Mouse (Mus musculus) kidney, adult 11 months (tissue): ENCODE results near the gene Pfdn5.
"Not testable (repeated sequence)": the region's sequence is repeated elsewhere in the genome, so short reads cannot be mapped to it uniquely, and the experiment has no call there.

Source experiments
- DNase-seq: peaks from one replicate; pipeline ENCODE4 v3.0.0; 2022

Gene Pfdn5

DNA sequence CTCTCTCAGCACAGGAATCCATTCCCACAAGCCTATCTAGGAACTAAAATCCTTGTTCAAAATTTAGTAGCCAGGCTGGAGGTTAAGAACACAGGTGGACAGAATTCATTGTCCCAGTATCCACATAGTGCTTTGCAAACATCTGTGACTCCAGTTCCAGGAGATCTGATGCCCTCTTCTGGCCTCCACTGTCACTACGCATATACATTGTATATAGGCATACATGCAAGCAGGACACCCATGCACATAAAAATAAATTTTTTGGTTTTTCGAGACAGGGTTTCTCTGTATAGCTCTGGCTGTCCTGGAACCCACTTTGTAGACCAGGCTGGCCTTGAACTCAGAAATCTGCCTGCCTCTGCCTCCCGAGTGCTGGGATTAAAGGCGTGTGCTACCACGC is 10.0 kb downstream of the Pfdn5 start:
- not testable (repeated sequence) for DNase-seq

DNA sequence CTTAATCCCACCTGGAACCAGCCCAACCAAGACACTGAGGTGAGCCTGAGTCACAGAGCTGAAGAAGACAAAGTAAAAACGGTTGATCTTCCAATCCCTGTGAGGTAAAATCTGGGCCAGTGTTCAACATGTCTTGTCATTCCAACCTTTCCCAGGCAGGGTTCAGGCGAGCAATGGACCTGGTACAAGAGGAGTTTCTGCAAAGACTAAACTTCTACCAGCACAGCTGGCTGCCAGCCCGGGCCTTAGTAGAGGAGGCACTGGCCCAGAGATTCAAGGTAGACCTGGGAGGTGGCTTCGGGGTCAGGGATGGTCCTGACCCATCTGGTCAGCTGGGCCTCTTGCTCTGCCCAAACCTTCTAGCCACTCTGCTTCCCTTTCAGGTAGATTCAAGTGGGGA is 11.0 kb downstream of the Pfdn5 start:
- DNase-seq: peak; percentile 57

DNA sequence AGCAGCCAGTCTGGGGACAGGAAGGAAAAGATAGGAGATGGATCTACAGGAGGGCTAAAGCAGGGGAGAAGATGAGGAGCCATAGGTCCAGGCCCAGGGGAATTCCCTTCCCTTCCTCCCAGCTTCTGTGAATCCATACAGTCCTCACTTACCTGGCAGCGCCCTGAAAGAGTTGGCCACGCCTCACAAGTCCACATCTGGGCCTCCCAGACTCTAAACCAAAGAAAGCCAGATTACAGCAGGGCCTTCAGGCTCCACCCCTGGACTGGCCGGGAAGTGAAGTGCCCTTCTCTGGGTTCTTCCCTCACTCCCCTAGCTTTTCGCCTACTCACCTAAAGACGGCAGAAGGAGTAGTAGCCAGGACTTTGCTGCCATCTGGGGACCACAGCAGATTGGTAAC is 13.7 kb downstream of the Pfdn5 start:
- DNase-seq: no peak

DNA sequence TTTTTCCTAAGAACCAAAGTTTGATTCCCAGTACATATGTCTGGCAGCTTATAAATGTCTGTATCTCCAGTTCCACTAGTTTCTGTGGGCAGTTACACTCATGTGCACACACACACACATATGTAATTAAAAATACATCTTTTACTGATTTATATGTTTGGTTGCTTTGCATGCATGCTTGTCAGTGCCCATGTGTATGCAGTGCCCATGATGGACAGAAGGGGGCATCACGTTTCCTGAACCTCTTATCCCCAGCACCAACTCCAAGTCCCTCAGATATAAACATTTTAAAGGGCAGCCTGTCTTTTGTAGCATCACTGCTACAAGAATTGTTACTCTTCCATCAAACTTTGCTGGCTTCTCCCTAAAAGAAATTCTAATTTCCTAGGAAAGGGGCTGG is 15.7 kb downstream of the Pfdn5 start:
- DNase-seq: no peak

DNA sequence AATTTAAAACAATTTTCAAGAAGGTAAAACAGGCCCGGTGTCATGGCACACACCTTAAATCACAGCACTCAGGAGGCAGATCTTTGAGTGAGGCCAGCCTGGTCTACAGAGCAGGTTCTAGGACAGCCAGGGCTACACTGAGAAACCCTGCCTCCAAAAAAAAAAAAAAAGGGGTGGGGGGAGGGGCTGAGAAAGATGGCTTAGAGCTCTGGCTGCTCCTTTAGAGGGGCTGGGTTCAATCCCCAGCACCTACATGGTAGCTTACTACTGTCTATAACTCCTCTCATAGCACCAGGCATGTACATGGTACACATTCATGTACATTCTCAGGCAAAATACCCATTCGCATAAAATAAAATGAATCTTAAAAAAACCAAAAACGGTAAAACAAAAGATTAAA is 18.6 kb downstream of the Pfdn5 start:
- DNase-seq: no peak

DNA sequence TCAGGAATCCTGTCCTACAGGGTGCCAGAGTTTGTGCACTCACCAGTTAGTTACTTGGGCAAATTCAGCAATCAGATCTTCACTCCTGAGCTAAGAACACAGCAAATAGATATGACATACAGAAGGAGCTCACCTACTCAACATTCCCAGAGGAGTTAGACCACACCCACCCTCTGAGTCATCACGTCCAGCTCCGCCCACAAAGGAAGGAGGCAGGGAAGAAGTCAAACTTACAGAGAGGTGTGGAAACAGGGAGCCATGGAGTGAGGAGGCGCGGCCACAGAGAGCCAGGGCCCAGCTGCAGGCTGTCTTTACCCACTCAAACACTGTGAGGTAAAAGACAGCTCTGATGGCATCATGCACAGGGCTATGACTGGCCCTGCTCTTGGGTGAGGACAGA is 20.5 kb downstream of the Pfdn5 start:
- DNase-seq: no peak

DNA sequence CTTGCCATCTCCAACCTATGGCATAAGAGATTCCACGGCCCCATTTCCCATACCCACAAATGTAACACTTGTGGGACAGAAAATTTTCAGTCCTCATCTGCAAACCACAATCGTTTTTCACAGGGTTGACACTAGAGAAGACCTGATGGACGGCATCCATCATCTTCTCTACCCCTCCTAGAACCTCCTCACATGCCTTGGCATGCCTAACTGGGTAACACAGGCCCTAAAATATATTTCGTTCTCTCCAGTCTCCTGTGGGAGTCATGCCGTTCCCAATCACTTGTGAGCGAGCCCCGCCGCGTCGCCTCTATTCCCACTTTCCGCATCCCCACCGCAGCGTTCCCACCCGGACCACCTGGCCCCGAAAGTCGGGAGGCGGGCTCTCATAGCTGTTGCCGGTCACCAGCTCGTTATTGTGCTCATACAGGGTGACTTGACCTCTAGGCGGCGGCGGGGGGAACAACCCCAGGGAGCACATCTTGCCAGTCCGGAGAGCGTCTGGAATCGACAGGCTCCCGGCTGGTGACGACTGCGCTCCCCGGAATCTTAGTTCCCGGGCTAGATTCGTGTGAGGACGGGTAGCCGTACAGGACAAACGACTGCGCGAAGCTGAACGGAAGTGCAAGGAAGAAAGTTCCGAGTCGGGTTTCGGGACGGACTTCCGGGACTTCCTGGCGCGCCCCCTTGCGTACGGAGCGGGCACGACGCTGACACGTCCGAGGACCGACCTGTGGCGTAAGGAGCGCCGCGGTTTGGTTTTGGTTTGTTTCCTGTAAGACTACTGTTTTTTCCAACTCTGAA is 24.4 kb downstream of the Pfdn5 start, which contains the start of gene Aaas:
Gene Aaas (minus strand): TSS at position 634 of the 804 bp plus-strand sequence.
- peak; percentile 91 for DNase-seq

DNA sequence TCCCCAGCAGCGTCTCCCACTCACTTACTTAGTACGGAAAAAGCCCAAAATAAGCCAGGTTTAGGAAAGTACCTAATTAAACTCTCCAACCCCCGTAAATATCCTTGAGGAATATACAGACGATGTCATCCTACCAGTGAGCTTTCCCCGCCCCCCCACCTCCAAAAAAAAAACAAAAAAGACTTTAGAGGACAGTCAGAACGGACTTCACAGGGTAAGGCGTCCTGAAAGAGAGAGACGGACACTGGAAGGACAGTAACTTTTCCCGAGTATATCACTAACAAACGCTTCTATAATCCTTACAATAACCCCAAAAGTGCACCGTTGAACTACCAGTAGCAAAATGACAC is 25.0 kb downstream of the Pfdn5 start:
- no peak for DNase-seq

DNA sequence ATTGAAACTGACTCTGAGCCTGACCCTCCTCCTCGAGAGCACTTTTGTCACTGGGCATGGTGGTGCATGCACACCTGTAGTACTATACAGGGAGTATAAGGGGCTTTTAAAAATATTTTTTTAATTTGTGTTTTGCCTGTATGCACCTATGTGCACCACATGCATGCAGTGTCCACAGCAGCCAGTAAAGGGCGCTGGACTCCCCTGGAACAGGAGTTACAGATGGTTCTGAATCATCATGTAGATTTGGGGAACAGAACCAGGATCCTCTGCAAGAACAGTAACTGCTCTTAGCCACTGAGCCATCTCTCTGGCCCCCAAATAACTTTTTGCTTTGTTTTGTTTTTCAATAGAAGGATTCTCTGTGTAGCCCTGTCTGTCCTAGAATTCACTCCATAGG is 26.3 kb downstream of the Pfdn5 start:
- no peak for DNase-seq

DNA sequence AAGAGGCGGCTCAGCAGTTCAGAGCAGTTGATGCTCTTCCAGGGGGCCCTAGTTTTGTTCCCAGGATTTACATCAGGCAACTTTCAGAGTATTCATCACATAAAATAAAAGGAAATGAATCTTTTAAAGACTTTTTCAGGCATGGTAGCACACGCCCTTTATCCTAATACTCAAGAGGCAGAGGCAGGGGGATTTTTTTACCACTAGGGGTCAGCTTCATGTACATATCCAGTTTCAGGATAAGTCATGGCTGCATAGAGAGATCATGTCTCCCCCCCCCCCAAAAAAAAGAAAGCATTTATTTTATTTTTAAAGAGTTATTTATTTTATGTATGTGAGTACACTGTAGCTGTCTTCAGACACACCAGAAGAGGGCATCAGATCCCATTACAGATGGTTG is 28.1 kb downstream of the Pfdn5 start:
- no peak for DNase-seq

DNA sequence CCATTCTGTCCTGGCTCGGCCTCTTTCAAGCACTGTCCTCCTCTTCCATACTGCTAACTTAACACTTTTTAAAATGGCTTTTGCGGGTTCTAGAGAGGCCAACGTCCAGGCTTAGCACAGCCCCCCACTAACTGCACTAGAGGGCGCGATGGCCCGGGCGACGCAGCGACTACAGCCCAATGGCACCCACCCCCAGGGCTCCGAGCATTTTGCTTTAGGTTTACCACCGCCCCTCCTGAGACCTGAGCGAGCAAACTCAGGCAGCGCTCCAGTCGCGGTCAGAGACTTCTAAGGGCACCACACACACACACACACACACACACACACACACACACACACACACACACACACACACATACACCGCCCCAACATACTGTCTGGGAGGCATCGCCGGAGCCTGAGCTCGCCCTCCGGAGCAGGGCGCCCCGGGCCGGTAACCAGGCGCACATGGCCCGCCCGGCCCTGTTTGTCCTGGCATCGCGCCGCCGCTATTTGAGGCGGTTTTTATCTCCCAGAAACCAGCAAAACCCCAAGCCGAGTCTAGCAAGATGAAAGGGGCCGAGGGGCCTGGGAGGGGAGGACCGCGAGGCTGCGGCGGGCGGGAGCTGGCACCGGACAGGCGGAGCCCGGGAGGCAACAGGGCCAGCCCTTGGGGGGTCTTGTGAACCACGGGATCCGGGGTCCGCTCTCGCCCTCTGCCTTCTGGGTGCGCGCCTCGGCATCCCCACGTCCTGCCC is 29.4 kb downstream of the Pfdn5 start:
- DNase-seq: peak; percentile 31

DNA sequence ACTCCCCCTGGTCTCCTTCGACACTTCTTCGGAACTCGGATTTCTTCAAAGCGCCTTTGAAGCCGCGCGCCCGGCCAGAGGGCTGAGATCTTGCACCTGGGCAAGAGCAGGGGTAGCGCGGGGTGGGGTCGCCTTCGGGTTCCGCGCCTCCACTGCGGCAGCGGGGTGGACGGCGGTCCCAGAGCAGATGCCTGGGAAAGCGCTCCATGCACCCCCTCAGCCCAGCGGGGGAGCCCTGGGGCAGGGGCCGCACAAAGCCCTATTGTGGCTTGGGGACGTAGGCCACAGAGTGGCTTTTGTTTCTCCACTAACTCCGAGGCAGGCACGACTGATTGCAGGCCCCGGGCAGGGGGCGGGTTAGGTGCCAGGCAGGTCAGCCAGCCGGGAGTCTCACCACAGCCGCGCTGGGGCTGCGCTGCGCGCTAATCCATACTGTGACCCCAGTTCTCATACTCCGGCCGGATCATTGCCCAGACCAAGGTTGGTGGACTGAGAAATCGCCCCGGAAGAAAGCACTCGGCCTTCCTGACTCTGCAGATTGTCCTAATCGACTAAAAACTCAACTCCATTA is 30.0 kb downstream of the Pfdn5 start:
- DNase-seq: peak; percentile 66

DNA sequence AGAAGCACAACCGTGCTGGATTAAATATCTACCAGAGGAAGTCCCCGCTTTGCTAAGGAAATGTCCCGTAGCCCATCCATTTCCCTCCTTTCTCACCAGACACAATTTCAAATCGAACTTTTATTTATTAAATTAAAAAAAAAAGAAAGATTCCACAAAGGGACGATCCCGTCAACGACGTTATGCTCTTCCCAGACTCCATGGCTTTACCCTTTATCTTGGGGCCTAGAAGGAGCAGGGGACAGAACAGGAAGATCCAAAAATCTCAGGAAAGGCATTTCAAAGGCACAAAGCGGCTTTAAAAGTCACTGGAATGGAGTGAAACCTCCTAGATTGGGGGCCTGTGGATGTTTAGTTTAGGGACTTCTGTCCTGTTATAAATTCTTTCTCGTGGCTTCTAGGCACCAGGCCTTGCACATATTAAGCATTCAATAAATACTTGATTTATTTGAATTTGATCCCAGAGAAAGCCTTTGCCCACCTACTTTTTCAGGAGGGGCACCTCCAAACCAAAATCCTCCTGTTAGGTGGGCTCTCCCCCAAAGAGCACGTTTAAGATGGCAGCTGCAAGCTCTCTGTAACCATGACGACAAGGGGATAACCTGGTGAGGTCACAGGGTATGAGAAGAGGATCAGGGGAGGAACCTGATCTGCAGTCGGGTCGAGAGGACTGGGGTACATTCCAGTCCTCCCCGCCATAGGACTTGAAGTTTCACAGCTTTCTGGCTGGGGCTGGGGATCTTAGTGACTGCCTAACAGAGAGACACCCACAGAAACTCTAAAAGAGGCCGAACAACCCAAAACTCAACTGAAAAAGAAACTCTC is 30.8 kb downstream of the Pfdn5 start:
- DNase-seq: no peak

DNA sequence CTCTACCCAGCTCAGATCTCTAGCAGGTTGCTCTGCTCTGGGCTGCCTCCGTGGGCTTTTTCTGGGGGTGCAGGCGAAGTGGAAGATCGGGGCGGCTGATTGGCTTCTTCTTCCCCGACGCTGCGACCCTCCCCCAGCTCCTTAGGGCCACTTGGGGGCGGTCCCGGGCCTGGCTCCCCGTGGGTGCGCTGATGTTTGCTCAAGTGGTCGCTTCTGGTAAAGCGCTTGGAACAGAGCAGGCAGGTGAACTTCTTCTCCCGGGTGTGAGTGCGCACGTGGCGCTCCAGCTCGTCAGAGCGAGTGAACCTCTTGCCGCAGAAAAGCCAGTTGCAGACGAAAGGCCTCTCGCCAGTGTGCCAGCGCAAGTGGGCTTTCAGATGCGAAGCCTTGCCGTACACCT is 32.2 kb downstream of the Pfdn5 start:
- no peak for DNase-seq

DNA sequence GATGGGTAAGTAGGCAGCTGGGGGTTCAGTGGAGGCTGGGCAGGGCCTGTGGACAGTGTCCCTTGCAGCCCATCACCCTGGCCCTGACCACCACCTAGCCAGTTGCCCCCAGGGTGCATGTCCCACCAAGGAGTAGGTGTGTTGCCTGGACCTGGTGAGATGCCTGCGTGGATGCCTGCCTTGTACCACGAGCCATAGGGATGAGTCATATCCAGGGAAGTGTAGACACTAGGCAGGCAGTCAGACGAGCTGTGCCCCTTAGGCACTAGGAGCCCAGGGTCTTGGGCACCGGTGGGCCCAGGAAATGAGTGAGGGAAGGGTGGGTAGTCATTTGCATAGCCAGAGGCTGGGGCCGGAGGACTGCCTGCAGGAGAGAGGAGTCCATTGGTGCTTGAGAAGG is 32.9 kb downstream of the Pfdn5 start:
- no peak for DNase-seq

DNA sequence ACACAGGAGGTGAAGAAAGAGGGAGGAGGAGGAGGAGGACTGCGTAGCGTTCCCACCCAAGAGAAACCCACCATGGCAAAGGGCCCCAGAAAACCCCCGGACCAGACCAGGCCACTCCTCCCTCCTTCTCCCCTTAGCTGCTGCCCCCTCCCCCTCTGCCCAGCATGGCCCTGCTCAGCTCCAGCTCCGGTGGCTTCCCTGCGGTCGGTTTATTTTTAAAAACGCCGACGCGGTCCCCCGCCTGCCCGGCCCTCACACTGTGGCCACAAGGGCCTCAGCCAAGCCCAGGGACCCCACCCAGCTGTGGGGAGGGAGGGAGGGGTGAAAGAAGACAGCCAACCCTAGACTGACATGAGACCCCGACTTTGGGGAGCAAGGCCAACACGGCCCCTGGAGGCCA is 36.7 kb downstream of the Pfdn5 start:
- DNase-seq: no peak

DNA sequence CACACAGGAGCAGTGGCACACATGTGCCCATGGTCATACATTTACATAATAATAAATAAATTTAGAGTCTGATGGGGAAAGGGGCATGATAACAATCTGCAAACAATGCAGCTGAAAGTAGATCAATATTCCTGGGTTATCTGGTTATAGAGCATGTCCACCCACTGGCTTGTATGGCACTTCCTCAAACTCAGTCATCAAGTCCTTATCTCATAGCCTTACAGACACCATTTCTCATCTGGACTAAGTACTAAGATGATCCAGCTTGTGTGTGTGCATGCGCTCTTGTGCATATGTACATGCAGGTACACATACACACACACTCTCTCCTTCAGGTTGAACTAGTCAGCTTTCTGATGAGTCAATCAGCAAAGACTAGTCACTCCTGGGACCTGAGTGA is 38.8 kb downstream of the Pfdn5 start:
- DNase-seq: no peak

DNA sequence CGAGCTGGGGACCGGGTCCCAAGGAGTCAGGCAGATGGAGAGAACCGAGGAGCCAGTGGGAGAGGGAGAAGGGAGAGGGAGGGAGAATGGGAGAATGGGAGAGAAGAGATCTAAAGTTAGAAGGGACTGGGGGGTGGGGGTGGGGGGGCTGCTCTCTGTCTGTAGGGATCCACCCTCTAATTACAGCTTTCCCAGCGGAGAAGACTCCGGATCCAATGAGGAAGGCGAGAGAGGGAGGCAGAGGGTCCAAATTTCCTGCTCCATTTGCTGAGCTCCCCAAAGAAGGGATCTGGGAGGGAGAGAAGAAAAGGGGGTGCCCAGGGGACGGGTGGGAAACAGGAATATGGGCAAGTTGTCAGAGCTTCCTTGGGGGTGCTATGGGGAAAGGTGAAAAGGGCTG is 40.3 kb downstream of the Pfdn5 start:
- DNase-seq: no peak

DNA sequence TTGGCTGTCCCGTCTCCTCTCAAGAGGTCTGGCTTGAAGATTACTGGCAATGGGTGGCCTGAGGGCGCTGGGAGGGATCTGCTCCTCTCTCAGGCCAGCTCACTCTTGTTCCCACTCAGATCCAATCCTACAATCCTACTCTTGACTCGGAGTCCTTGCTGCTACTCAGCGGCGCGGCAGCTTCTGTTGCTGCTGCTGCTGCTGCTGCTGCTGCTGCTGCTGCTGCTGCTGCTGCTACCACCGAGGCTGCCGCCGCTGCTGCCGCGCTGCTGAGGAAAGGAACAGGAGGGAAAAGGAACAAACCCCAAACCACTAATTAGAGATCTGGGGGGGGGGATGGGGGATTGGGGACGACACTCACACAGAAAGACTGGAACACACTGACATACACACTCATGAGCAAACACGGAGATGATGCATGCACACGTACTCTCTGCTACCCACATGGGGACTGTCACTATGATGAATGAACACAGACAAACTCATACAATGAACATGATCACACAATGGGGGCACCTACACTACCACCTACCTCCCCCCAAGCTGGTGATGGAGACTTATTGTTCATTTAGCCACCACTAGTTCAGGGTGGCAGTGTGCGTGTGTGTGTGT is 40.9 kb downstream of the Pfdn5 start, which contains the start of gene Sp7:
Gene Sp7 (minus strand): TSS at position 450 of the 612 bp plus-strand sequence.
- no peak for DNase-seq

DNA sequence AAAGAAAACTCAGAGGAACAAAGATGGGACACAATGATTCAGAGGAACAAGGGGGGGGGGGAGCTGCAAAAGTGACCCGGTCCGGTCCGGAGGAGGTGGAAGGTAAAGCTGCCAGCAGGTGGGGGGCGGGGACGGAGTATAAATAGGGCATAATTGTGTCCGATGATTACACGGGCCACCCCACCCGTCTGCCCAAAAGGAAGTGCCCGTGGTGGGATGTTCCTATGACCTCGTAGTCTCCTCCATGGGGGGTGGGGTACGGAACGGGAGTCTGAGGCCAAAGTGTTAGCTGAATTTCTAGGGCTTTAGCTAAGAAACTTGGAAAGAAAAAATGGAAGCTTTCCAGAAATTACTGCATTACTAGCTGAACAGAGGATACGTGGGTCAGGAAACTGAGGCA is 44.1 kb downstream of the Pfdn5 start:
- DNase-seq: no peak

DNA sequence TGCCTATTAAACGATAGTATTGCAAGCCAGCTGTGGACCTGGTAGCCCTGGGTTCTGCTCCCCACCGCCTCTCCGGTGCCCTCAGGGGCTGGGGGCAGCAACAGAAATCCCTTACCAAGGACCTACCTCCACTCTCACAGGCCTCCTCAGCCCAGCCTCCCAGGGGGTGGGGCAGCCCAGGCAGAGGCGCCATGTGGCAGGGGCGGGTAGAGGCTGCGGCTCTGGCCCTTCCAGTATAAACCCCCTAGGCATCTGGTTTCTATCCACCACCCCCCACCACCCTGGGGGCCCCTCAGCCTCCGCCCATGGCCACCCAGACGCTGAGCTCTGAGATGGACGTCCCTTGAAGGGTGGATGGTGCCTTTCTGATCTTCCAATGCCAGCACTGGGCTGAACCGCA is 44.8 kb downstream of the Pfdn5 start:
- DNase-seq: no peak

DNA sequence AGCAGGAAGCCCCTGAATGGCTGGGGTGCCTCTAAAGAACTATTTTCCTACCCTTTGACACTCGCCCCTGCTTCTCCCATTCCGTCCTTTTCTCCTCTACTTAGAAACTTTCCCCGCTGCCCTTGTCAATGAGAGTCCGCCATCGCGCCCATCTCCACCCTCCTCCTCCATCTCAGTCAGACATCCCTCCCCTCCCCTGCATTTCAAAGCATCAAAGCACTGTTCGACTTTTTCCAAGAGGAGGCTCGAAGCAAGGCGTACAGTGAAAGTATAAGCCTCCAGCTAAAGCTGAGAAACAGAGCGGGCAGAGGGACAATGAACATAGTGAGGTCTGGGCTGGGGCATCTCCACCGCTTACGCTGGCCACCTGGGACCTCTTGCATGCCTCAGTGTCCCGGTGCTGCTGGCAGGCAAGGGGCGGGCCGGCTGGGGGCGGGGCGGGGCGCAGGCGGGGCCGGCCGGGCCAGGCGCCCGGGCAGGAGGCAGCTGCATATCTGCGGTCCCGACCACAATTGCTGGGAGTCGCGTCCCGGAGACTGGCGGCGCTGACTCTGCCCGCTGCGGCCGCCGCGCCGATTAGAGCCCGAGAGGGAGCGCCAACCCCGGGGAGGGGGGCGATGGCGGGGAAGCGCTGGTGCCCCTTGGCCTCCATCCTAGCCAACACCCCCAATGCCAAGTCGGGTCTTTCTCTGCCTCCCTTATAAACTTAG is 50.7 kb downstream of the Pfdn5 start:
- DNase-seq: no peak
